Mouse (Mus musculus) megakaryocyte, embryonic 14.5 days (primary cell): ENCODE measurements around the gene Hoxc5.

ENCODE experiments used
- FLI1 ChIP-seq: IDR thresholded peaks from 2 replicates; pipeline ENCODE4 v1.6.1; 2012; ENCODE audit warnings: low read length, inconsistent platforms, mixed read lengths
- GATA1 ChIP-seq: IDR thresholded peaks from 3 replicates; pipeline ENCODE4 v1.6.1; 2012; ENCODE audit warnings: mixed read lengths, low read length, inconsistent platforms, borderline replicate concordance

DNA sequence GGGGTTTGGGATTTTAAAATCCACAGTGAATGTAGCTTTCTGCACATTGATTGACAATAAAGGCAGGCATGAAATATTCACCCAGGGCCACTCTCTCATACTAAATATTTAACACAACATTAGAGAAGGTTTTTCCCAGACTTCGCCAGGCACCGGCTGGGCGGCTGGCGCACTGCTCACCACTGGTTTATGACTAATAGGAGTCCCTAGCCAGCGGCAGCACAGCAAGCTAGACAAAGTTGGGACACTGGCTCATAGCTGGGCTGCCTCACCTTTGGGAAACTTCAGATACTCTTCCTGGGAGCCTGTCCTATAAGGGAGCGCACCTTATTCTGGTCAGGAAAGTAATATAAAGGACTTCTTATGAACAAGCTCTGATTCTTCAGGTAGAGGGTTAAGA lies 13.7 kb upstream of the Hoxc5 start:
- no peak for TF ChIP-seq GATA1
- no peak for TF ChIP-seq FLI1
